Mouse (Mus musculus): Measurements from ENCODE around the gene Ccdc97. TPM values are rescaled to one million over a fixed set of nuclear protein-coding genes. Genes with fewer than 3 reads are reported as not detected.

The Ccdc97 gene
- 8.8 and 9.3 TPM in 2 replicates for polyA plus RNA-seq (2012)

GRCm38 (mm10) chr7:25718788-25719417, at the start of gene Ccdc97:
Gene Ccdc97, minus strand, starts transcription at chr7:25719088.
- Histone ChIP-seq H3K4me3 (replicated peaks) (peak within 1 kb of the TSS; percentile 76), H3K36me3 (ENCODE audit: control insufficient read depth) (peaks cover 78% of the 10 kb centered on the region), H3K4me1 (ENCODE audit: control insufficient read depth) (peaks cover 48% of the 10 kb centered on the region), H3K9me3 (ENCODE audit: control insufficient read depth, low read length) (no peaks in the 10 kb centered on the region), H3K27me3 (ENCODE audit: control insufficient read depth) (no peaks in the 10 kb centered on the region)
- TF ChIP-seq GATA1 (IDR thresholded peaks at IDR 0.05; ENCODE audit: low read length) (no peak), TAL1 (IDR thresholded peaks at IDR 0.05; ENCODE audit: low read length) (no peak)

GRCm38 (mm10) chr7:25768229-25768628, 49.3 kb upstream of the Ccdc97 start:
- Histone ChIP-seq H3K36me3 (ENCODE audit: control insufficient read depth) (no peaks in the 10 kb centered on the region), H3K4me1 (ENCODE audit: control insufficient read depth) (no peaks in the 10 kb centered on the region), H3K27me3 (ENCODE audit: control insufficient read depth) (no peaks in the 10 kb centered on the region), H3K4me3 (replicated peaks) (no peak overlapping the region), H3K9me3 (ENCODE audit: control insufficient read depth, low read length) (no peaks in the 10 kb centered on the region)
- TF ChIP-seq GATA1 (IDR thresholded peaks at IDR 0.05; ENCODE audit: low read length) (no peak), TAL1 (IDR thresholded peaks at IDR 0.05; ENCODE audit: low read length) (no peak)

- Histone ChIP-seq H3K9me3 (ENCODE audit: control insufficient read depth, low read length) (no peaks in the 10 kb centered on the region), H3K36me3 (ENCODE audit: control insufficient read depth) (no peaks in the 10 kb centered on the region), H3K27me3 (ENCODE audit: control insufficient read depth) (no peaks in the 10 kb centered on the region), H3K4me3 (replicated peaks) (no peak overlapping the region), H3K4me1 (ENCODE audit: control insufficient read depth) (no peaks in the 10 kb centered on the region)
- no peak for TF ChIP-seq GATA1 (IDR thresholded peaks at IDR 0.05; ENCODE audit: low read length)
- no peak for TF ChIP-seq TAL1 (IDR thresholded peaks at IDR 0.05; ENCODE audit: low read length)
These were observed 47.2 kb upstream of the Ccdc97 start for GRCm38 (mm10) chr7:25766108-25766507.

GRCm38 (mm10) chr7:25764221-25764620, 45.3 kb upstream of the Ccdc97 start:
- Histone ChIP-seq H3K27me3 (ENCODE audit: control insufficient read depth) (no peaks in the 10 kb centered on the region), H3K9me3 (ENCODE audit: control insufficient read depth, low read length) (no peaks in the 10 kb centered on the region), H3K4me1 (ENCODE audit: control insufficient read depth) (no peaks in the 10 kb centered on the region), H3K36me3 (ENCODE audit: control insufficient read depth) (no peaks in the 10 kb centered on the region), H3K4me3 (replicated peaks) (no peak overlapping the region)
- TF ChIP-seq TAL1 (IDR thresholded peaks at IDR 0.05; ENCODE audit: low read length) (no peak), GATA1 (IDR thresholded peaks at IDR 0.05; ENCODE audit: low read length) (no peak)

GRCm38 (mm10) chr7:25763678-25764077, 44.8 kb upstream of the Ccdc97 start:
- no peak for TF ChIP-seq GATA1 (IDR thresholded peaks at IDR 0.05; ENCODE audit: low read length)
- TF ChIP-seq TAL1 (IDR thresholded peaks at IDR 0.05; ENCODE audit: low read length) = no peak
- Histone ChIP-seq H3K4me1 (ENCODE audit: control insufficient read depth) (no peaks in the 10 kb centered on the region), H3K4me3 (replicated peaks) (no peak overlapping the region), H3K27me3 (ENCODE audit: control insufficient read depth) (peaks cover under 1% of the 10 kb centered on the region; the same call in 1 of the 2 replicates), H3K36me3 (ENCODE audit: control insufficient read depth) (no peaks in the 10 kb centered on the region), H3K9me3 (ENCODE audit: control insufficient read depth, low read length) (no peaks in the 10 kb centered on the region)

GRCm38 (mm10) chr7:25761354-25761753, 42.5 kb upstream of the Ccdc97 start:
- Histone ChIP-seq H3K36me3 (ENCODE audit: control insufficient read depth) (no peaks in the 10 kb centered on the region), H3K4me3 (replicated peaks) (no peak overlapping the region), H3K27me3 (ENCODE audit: control insufficient read depth) (peaks cover 8% of the 10 kb centered on the region), H3K4me1 (ENCODE audit: control insufficient read depth) (peaks cover 4% of the 10 kb centered on the region), H3K9me3 (ENCODE audit: control insufficient read depth, low read length) (no peaks in the 10 kb centered on the region)
- TF ChIP-seq TAL1 (IDR thresholded peaks at IDR 0.05; ENCODE audit: low read length) (no peak), GATA1 (IDR thresholded peaks at IDR 0.05; ENCODE audit: low read length) (no peak)

- no peak for TF ChIP-seq GATA1 (IDR thresholded peaks at IDR 0.05; ENCODE audit: low read length)
- TF ChIP-seq TAL1 (IDR thresholded peaks at IDR 0.05; ENCODE audit: low read length) = no peak
- peaks cover 41% of the 10 kb centered on the region for H3K4me1 ChIP-seq (ENCODE audit: control insufficient read depth)
- H3K9me3 ChIP-seq (ENCODE audit: control insufficient read depth, low read length) = no peaks in the 10 kb centered on the region
- H3K4me3 ChIP-seq (replicated peaks) = peak overlapping the region; percentile 100
- peaks cover 8% of the 10 kb centered on the region for H3K27me3 ChIP-seq (ENCODE audit: control insufficient read depth)
- H3K36me3 ChIP-seq (ENCODE audit: control insufficient read depth) = peaks cover 26% of the 10 kb centered on the region
These were observed 37.1 kb upstream of the Ccdc97 start for GRCm38 (mm10) chr7:25756011-25756410.

- TF ChIP-seq TAL1 (IDR thresholded peaks at IDR 0.05; ENCODE audit: low read length) = no peak
- TF ChIP-seq GATA1 (IDR thresholded peaks at IDR 0.05; ENCODE audit: low read length) = no peak
- H3K27me3 ChIP-seq (ENCODE audit: control insufficient read depth) = peaks cover 8% of the 10 kb centered on the region
These were observed 36.6 kb upstream of the Ccdc97 start for GRCm38 (mm10) chr7:25755468-25755833.

GRCm38 (mm10) chr7:25754738-25755467, 36.0 kb upstream of the Ccdc97 start, which contains the start of gene Hnrnpul1:
Gene Hnrnpul1, minus strand, starts transcription at chr7:25754757.
- Histone ChIP-seq H3K36me3 (ENCODE audit: control insufficient read depth) (peaks cover 37% of the 10 kb centered on the region), H3K9me3 (ENCODE audit: control insufficient read depth, low read length) (no peaks in the 10 kb centered on the region), H3K4me3 (replicated peaks) (peak within 1 kb of the TSS; percentile 100), H3K4me1 (ENCODE audit: control insufficient read depth) (peaks cover 43% of the 10 kb centered on the region), H3K27me3 (ENCODE audit: control insufficient read depth) (peaks cover 8% of the 10 kb centered on the region)
- TF ChIP-seq TAL1 (IDR thresholded peaks at IDR 0.05; ENCODE audit: low read length) = no peak
- no peak for TF ChIP-seq GATA1 (IDR thresholded peaks at IDR 0.05; ENCODE audit: low read length)

More at GRCm38 (mm10) chr7:25755468-25755833, 36.6 kb upstream of the Ccdc97 start:
- peak overlapping the region; percentile 100 for H3K4me3 ChIP-seq (replicated peaks)
- peaks cover 32% of the 10 kb centered on the region for H3K36me3 ChIP-seq (ENCODE audit: control insufficient read depth)
- H3K9me3 ChIP-seq (ENCODE audit: control insufficient read depth, low read length) = no peaks in the 10 kb centered on the region
- H3K4me1 ChIP-seq (ENCODE audit: control insufficient read depth) = peaks cover 43% of the 10 kb centered on the region

Measured in erythroblast, embryonic 14.5 days (primary cell).